Mouse (Mus musculus) embryonic facial prominence, embryonic 10.5 days (tissue): ENCODE data around the gene Dock4. TPM values are rescaled to one million over a fixed set of nuclear protein-coding genes. Genes with fewer than 3 reads are reported as not detected.

Experiments used
- DNase-seq: peaks from one replicate; pipeline ENCODE4 v3.0.0-alpha.2; 2017; ENCODE audit warnings: low spot score
- H3K27ac ChIP-seq: fragments of 300-500 bp; sonication (generic); replicated peaks from 2 replicates; pipeline ENCODE4 v1.5.1; 2016; ENCODE audit warnings: mild to moderate bottlenecking
- H3K27me3 ChIP-seq: fragments of 300-500 bp; sonication (generic); replicated peaks from 2 replicates; pipeline ENCODE4 v1.6.1; 2016; ENCODE audit warnings: low read depth, mild to moderate bottlenecking; ENCODE audit not compliant: poor library complexity, severe bottlenecking
- H3K36me3 ChIP-seq: fragments of 300-500 bp; sonication (generic); replicated peaks from 2 replicates; pipeline ENCODE4 v1.6.1; 2016; ENCODE audit warnings: mild to moderate bottlenecking, moderate library complexity
- H3K4me1 ChIP-seq: fragments of 300-500 bp; sonication (generic); 2 replicates; pipeline ENCODE4 v1.6.1; 2016
- H3K4me3 ChIP-seq: fragments of 300-500 bp; sonication (generic); 2 replicates; pipeline ENCODE4 v1.5.1; 2016; ENCODE audit warnings: mild to moderate bottlenecking, moderate library complexity
- H3K9me3 ChIP-seq: fragments of 300-500 bp; sonication (generic); 2 replicates; pipeline ENCODE4 v1.6.1; 2016; ENCODE audit warnings: mild to moderate bottlenecking
- WGBS: fragments of 180-500 bp; shearing (Covaris S2); methylation state at CpG from one replicate; pipeline ENCODE4 v1.1.7; 2016; 5-methylcytosine and 5-hydroxymethylcytosine counted together
- polyA plus RNA-seq: library from polyadenylated mRNA; unstranded; fragments of >200 nt; fragmentation: Nextera tagmentation; extraction: Ambion mirVana; gene quantifications from 2 replicates; pipeline ENCODE4 v1.2.1, GENCODE M21; 2016

Dock4 gene
- polyA plus RNA-seq, 1 experiment from 2014 or later: 19.5 TPM

DNA sequence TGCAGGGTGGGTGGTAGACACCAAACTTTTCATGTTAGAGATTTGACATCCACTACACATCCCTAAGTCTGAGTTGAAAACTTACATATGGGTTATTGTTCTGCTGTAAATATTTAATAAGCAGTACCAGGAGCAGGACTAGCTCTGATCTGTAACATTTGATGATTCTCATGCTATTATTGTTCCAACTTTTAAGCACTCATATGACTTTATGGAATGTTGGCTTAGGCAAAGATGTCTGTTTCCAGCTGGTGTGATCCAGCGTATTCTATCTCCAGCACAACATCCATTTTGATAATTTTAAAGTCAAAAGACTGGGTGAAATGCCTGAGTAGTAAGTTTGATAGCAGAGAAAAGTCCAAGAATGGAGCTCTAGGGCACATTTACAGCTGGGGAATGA lies 261.4 kb downstream of the Dock4 start:
- DNase-seq: no peak
- 94% methylated on average over 1 of the region's 1 CpGs for WGBS
- H3K27ac ChIP-seq: no peak overlapping the region
- peaks cover 2% of the 10 kb centered on the region; the same call in 1 of the 2 replicates for H3K36me3 ChIP-seq
- no peaks in the 10 kb centered on the region for H3K9me3 ChIP-seq
- H3K4me3 ChIP-seq: no peak overlapping the region
- no peaks in the 10 kb centered on the region for H3K27me3 ChIP-seq
- no peaks in the 10 kb centered on the region for H3K4me1 ChIP-seq

DNA sequence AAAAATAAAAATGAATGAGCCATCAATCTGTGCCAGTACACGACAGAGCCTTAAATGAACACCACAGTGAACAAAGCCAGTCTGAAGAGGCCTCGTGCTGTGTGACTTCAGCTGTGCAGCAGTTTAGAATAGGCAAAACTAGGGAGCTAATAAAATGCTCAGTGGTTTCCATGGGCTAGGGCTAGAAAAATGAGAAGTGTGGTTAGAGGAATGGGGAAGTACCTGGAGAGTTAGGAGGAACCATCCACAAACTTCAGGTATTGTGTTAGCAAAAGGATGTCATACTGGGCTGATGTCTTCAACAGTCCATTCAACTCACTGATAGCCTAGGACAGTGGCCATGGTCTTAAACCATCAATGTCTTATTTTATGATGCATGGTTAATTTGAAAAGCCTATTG lies 263.3 kb downstream of the Dock4 start:
- no peak for DNase-seq
- Histone ChIP-seq H3K27ac (no peak overlapping the region), H3K36me3 (peaks cover 2% of the 10 kb centered on the region; the same call in 1 of the 2 replicates), H3K4me3 (no peak overlapping the region), H3K9me3 (no peaks in the 10 kb centered on the region), H3K4me1 (no peaks in the 10 kb centered on the region), H3K27me3 (no peaks in the 10 kb centered on the region)
- whole genome bisulfite sequencing: 95% methylated on average over 2 of the region's 2 CpGs

DNA sequence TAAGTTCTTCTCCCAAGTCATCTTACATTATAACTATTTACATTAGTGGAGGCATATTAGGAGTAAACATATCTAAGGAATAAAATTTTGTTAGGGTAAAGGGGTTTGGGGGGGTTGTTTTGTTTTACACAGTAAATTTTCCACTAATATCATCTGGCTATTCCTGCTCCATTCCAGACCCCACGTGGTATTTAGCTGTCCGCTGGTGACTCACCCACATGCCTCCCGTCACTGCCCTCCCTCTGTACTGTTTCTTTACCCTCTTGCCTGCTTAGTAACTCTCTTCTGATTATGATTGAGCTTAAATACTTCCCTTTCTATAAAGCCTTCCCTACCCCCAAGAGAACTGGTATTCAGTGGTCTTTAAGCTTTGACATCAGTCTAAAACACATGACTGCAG lies 266.5 kb downstream of the Dock4 start:
- H3K9me3 ChIP-seq: no peaks in the 10 kb centered on the region
- WGBS: 94% methylated on average over 3 of the region's 3 CpGs
- no peak overlapping the region for H3K4me3 ChIP-seq
- H3K36me3 ChIP-seq: peaks cover 2% of the 10 kb centered on the region; the same call in 1 of the 2 replicates
- H3K27ac ChIP-seq: no peak overlapping the region
- H3K27me3 ChIP-seq: no peaks in the 10 kb centered on the region
- H3K4me1 ChIP-seq: no peaks in the 10 kb centered on the region
- no peak for DNase-seq

DNA sequence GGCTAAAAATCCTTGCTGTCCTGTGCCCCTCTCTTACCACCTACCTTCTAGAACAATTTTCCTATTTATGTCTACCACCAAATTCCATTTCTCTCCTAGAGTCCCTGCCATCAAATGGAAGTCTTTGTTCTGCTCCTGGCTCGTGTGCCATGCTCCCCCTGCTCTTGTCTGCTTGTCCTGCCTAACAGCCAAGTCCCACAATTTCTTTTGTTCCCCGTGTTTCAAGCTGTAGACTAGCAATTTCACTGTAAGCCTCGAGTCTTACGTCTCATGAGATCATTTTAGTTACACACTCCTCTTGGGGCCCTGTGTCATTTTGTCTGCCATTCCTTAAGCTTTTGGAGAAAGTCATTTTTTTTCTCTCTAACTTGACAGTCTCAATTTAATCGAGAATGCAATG lies 268.5 kb downstream of the Dock4 start:
- DNase-seq: no peak
- no peaks in the 10 kb centered on the region for H3K9me3 ChIP-seq
- H3K4me1 ChIP-seq: no peaks in the 10 kb centered on the region
- peaks cover 2% of the 10 kb centered on the region; the same call in 1 of the 2 replicates for H3K36me3 ChIP-seq
- no peak overlapping the region for H3K27ac ChIP-seq
- WGBS: 61% methylated on average over 5 of the region's 5 CpGs
- H3K4me3 ChIP-seq: no peak overlapping the region
- H3K27me3 ChIP-seq: no peaks in the 10 kb centered on the region

DNA sequence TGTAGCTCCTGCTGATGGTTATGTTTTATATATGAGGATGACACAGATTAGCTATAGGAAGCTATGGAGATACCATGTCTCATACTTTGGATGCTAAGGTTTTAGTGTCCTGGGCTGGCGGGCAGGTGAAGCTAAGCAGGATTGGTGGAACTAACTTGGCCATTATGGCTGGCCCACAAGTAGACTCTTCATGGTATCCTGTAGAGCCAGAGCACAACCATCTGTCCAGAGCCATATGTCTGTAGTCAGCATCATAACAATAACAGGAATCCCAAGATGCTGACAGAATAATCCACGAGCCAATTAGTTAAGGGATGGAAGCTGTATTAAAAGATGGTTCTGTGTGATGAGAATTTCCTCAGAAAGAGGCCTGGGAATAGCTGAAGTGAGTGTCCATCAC lies 269.4 kb downstream of the Dock4 start:
- Histone ChIP-seq H3K9me3 (no peaks in the 10 kb centered on the region), H3K4me1 (no peaks in the 10 kb centered on the region), H3K27me3 (no peaks in the 10 kb centered on the region), H3K4me3 (no peak overlapping the region), H3K36me3 (peaks cover 2% of the 10 kb centered on the region; the same call in 1 of the 2 replicates), H3K27ac (no peak overlapping the region)
- WGBS: 88% methylated on average over 2 of the region's 2 CpGs
- DNase-seq: no peak

DNA sequence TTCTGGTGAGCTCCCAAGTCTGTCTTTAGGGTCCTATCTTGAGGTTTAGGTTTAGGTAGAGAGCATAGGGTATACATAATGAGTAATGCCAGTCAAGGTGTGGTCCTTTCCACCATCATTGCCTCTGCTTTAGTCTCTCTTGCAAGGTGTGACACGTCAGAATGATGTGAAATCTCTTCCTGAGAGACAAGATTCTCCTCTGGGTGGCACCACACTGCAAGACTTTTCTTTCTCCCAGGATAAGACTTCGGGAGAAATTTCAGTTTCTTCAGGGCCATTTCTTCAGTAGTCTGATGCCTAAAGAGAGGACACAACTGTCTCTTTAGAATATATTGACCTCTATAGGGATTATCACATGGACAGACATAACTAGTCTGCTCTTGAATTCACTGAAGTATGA lies 282.6 kb downstream of the Dock4 start:
- DNase-seq: no peak
- Histone ChIP-seq H3K36me3 (no peaks in the 10 kb centered on the region), H3K4me1 (no peaks in the 10 kb centered on the region), H3K4me3 (no peak overlapping the region), H3K9me3 (no peaks in the 10 kb centered on the region), H3K27ac (no peak overlapping the region), H3K27me3 (no peaks in the 10 kb centered on the region)
- 71% methylated on average over 2 of the region's 2 CpGs for WGBS

DNA sequence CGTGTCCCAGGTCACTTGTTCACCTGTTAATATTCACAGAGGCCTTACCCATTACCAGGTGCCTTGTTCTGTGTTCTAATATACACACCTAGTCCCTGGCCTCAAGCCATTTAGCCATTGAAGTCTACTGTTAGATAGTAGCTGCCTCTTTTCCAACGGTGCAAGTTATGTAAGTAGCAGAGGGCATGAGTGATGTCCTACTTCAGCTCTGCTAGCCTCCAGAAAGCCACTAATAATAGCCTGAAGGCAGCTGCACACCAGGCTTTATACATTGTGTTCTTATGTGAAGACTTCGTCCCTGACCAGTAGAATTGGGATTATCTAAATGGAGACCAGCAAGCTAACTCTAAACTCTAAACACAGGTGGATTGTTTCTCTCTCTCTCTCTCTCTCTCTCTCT lies 285.0 kb downstream of the Dock4 start:
- no peak overlapping the region for H3K27ac ChIP-seq
- 87% methylated on average over 3 of the region's 3 CpGs for WGBS
- no peak overlapping the region for H3K4me3 ChIP-seq
- H3K27me3 ChIP-seq: no peaks in the 10 kb centered on the region
- no peaks in the 10 kb centered on the region for H3K9me3 ChIP-seq
- no peaks in the 10 kb centered on the region for H3K36me3 ChIP-seq
- no peak for DNase-seq
- no peaks in the 10 kb centered on the region for H3K4me1 ChIP-seq

DNA sequence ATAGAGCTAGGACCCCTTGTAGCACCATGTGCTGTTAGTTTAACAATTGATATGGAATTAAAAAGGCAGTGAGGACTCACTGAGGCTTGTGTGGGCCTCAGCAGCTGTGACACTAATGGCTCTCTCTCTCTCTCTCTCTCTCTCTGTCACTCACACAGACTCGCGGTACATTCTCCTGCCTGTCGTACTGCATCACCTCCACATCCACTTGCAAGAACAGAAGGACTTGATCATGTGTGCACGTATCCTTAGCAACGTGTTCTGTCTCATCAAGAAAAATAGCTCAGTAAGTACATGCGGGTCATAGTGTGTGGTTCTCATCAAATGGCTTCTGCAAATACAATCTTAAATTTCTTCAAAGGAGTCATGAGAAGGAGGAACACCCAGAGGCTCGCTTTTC lies 299.7 kb downstream of the Dock4 start:
- DNase-seq: no peak
- 85% methylated on average over 7 of the region's 7 CpGs for WGBS

DNA sequence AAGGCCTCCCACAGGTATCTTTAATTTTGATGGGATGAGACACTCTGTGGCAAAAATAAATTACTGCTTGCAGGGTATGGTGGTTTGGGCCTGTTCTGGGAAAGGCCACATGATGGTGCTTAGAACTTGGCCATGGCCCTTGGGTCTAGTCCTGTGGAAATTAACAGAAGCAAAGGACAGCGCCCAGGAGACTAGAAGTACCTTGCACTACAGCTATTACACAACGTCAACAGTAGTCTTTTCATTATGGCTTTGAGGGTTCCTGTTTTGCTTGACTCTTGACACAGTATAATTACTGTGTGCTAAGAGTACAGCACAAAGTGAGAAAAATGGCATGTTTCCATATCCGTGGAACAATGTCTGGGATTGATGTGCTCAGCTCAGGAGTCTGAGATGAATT lies 300.3 kb downstream of the Dock4 start:
- Histone ChIP-seq H3K27me3 (no peaks in the 10 kb centered on the region), H3K36me3 (peaks cover 4% of the 10 kb centered on the region; the same call in 1 of the 2 replicates), H3K4me3 (no peak overlapping the region), H3K9me3 (no peaks in the 10 kb centered on the region), H3K27ac (no peak overlapping the region), H3K4me1 (no peaks in the 10 kb centered on the region)
- no peak for DNase-seq
- WGBS: 89% methylated on average over 3 of the region's 3 CpGs

More for the DNA sequence above, 299.7 kb downstream of the Dock4 start:
- Histone ChIP-seq H3K4me1 (no peaks in the 10 kb centered on the region), H3K4me3 (no peak overlapping the region), H3K27me3 (no peaks in the 10 kb centered on the region), H3K36me3 (peaks cover 4% of the 10 kb centered on the region; the same call in 1 of the 2 replicates), H3K27ac (no peak overlapping the region), H3K9me3 (no peaks in the 10 kb centered on the region)

DNA sequence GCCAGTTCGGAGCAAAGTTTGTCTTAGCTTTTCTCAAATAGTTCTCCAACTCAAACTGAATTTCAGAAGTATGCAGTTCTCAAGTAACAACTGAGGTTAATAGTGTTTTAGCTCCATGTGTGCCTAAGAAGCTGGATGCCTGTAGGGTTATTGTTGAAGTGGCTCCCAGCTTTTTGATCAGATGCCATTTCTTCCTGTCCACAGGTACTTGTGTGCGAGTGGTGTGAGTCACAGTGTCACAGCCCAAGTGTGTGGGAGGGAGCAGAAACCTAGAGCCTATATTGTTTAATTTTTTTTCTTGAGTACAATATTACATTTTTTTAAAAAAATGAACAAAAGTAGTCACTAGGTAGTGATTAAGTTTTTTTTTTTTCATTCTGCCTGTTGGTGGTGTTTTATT lies 313.5 kb downstream of the Dock4 start:
- H3K9me3 ChIP-seq: no peaks in the 10 kb centered on the region
- no peaks in the 10 kb centered on the region for H3K4me1 ChIP-seq
- no peaks in the 10 kb centered on the region for H3K27me3 ChIP-seq
- no peak overlapping the region for H3K27ac ChIP-seq
- no peak for DNase-seq
- no peaks in the 10 kb centered on the region for H3K36me3 ChIP-seq
- WGBS: 95% methylated on average over 2 of the region's 2 CpGs
- no peak overlapping the region for H3K4me3 ChIP-seq

DNA sequence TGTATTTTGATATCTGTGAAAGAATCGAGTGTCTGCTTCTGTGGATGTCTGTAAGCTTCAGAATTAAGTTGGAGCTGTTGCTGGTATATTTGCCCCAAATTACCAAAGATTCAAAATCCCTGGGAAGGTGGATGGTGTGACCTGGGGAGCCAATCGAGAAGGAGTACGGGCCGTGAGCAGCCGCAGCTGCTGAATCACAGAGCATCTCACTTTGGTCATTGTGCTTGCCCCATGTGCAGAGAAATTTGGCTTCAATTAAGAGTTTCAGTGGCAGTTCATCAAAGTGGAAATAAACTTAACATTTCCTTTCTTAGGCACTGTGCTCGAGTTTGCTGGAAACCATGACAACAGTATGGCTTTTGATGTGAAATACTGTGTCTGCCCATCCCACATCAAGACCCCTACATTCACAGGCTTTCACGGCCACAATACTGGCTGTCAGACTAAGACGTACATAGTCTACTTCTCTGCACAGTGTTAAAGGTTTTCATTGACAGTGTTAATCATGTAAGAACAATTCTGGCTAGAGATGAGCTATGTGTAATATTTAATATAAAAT lies 321.6 kb downstream of the Dock4 start:
- WGBS: 83% methylated on average over 8 of the region's 8 CpGs
- Histone ChIP-seq H3K36me3 (no peaks in the 10 kb centered on the region), H3K27me3 (no peaks in the 10 kb centered on the region)

DNA sequence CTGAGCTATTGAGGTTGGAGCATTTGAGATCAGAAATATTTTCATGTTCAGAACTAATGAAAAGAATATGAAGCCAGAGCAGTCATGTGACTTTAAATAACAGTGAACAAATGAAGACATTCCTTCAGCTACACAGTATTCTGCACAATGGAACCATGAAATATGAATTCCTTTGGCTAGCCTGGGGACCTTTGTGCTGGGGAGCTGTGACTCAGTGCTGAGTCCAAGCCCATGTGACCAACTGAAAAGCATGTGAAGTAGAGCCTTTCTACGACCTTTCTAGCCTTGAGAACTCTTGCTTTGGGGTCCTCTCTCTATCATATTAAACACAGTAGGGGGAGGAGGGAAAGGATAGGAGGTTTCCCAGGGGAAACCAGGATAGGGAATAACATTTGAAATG lies 327.3 kb downstream of the Dock4 start:
- no peak for DNase-seq
- 88% methylated on average over 1 of the region's 1 CpGs for WGBS
- no peaks in the 10 kb centered on the region for H3K9me3 ChIP-seq
- H3K27ac ChIP-seq: no peak overlapping the region
- no peak overlapping the region for H3K4me3 ChIP-seq
- no peaks in the 10 kb centered on the region for H3K4me1 ChIP-seq
- no peaks in the 10 kb centered on the region for H3K36me3 ChIP-seq
- H3K27me3 ChIP-seq: no peaks in the 10 kb centered on the region

More for the DNA sequence above, 321.6 kb downstream of the Dock4 start:
- H3K4me1 ChIP-seq: no peaks in the 10 kb centered on the region
- H3K9me3 ChIP-seq: no peaks in the 10 kb centered on the region
- no peak overlapping the region for H3K4me3 ChIP-seq
- no peak for DNase-seq
- H3K27ac ChIP-seq: no peak overlapping the region

DNA sequence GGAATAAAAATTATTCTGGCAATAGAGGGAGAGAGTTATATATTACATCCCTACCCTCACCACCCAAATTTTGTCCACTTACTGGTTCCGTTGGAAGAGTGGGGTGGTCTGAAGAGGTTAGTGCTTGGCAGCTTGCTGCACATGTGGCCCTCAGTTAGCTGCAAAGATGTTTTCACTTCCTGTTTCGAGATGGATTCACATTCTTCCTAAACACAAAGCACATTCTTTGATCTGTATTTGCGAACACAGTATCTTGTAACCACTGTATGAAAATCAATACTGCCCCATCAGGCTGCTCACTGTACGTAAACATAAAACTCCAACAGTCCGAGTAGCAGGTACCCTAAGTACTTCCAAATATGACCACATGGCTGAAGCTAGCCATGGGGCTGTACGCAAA lies 335.8 kb downstream of the Dock4 start:
- 86% methylated on average over 6 of the region's 6 CpGs for WGBS

More for the DNA sequence above, 335.8 kb downstream of the Dock4 start:
- H3K4me3 ChIP-seq: no peak overlapping the region
- no peaks in the 10 kb centered on the region for H3K36me3 ChIP-seq
- H3K27ac ChIP-seq: no peak overlapping the region
- H3K4me1 ChIP-seq: no peaks in the 10 kb centered on the region
- H3K9me3 ChIP-seq: no peaks in the 10 kb centered on the region
- H3K27me3 ChIP-seq: no peaks in the 10 kb centered on the region
- no peak for DNase-seq
